Mouse (Mus musculus) spleen, adult 12 weeks (tissue): ENCODE results near the gene Sestd1.

ENCODE experiments used
- DNase-seq: peaks from one replicate; pipeline ENCODE4 v3.0.0; 2022; ENCODE audit warnings: low spot score

Gene Sestd1

DNA sequence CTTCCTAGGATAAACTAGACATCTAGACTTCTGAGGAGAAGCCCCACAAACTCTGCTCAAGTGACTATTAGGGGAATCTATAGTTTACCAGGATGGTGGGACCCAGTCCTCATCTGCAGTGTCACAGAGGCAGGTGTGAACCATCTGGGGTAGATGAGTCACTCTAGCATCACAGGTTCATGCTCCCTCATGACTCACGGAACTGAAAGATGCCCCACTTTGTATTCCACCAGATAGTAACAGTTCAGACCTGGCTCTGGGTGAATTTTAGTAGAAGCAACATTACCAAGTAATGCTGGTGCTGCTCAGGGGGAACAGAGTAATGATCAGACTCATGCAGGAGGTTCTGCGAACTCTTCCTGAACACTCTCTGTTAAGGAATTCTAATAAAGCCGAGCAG lies 73.4 kb downstream of the Sestd1 start:
- no peak for DNase-seq

DNA sequence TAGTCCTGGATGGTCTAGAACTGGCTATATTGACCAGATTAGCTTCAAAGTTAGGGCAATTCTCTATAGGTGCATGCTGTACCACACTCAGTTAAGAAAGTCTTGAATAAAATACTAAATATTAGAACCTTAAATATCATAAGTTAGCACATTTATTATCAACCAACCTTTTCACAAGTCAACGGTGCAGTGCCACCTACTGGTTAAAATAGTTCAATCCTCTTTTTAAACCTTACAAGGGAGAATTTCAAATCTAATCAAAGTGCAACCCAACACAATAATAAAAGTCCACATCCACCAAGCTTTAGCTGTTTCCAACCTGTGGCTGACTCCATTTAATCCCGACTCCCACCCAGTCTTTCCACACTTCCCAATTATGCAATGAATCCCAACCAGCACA lies 76.5 kb downstream of the Sestd1 start:
- no peak for DNase-seq

DNA sequence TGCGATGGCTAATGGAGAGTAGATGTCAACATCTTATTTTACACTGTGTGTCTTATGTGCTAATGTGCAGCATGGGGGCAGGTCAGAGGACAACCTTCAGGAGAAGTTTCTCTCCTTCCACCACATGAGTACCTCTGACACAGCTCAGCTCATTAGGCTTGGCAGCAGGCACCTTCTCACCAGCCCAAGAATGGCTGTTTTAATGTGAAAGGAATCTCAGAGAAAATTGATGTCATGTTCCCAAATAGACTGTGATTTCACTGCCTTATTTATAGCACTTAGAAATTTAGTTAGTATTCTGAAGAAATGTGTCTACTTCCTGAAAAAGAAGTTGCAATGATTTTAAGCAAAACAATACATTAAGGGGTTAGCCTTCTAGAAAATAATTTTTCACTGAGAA lies 78.5 kb downstream of the Sestd1 start:
- no peak for DNase-seq

DNA sequence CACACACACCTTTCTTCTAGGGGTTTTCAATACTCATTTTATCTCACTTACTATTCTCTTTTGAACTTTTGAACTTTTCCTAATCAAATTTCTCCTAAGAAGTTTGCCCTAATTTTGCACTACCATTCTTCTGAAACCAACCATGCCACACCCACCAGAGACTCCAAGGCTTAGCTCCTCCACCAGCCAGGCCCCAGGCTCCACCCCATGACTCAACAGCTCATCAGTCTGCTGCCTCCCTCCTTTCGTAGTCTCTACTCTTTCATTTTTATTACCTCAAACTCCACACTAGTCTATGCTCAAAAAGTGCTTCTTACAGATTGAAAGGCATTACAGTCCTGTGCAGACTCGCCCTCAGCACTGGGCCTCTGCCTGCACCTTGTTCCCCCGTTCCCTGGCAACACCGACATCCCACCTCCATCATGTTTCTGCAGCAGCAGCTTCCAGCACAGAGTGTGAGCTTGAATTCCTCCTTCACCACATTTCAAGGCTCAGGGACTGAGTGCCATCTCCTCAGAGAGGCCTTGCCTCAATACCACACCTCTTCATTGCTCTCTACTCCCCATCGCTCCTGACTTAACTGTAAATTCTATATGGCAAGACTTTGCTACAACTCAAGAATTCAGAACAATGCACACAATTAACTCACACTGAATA lies 79.3 kb downstream of the Sestd1 start:
- peak; percentile 6 for DNase-seq

- no peak for DNase-seq
These were observed 80.0 kb downstream of the Sestd1 start for GRCm38 (mm10) chr2:77200379-77200778.

DNA sequence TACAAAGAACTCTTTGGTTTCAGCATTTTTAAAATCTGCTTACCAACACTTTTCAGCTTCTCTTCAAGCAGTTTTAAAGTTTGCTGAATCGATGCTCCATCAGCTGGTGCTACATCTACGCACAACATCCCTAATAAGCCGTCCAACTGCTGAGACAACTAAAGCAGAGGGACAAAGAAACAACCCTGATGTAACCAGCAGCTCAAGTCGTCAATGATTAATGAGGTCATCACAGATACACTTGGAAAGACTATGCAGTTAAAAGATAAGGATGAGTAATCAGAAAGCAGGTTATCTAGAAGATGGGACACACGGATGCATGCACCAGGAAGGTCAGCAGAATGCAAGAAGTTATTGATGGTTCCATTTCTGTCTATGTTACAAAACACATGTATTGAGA lies 82.1 kb downstream of the Sestd1 start:
- no peak for DNase-seq

DNA sequence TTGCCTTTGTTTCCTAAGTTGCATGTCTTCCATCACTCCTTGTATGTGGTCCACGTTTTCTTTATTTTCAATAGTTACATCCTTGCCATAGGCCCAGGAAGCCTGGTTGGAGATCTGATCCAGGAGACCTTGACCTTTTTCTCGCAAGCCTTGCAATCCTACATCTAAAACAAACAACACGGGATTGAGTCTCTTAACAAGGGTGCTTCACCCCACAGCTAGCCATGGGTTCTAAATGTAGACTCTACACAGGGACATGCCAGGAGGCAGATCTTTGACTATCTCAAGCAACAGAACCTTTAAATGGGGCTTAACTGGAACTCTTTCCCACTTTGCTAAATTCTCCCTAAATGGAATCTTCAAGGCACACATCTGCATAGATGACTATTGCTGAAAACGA lies 83.6 kb downstream of the Sestd1 start:
- DNase-seq, result no peak

DNA sequence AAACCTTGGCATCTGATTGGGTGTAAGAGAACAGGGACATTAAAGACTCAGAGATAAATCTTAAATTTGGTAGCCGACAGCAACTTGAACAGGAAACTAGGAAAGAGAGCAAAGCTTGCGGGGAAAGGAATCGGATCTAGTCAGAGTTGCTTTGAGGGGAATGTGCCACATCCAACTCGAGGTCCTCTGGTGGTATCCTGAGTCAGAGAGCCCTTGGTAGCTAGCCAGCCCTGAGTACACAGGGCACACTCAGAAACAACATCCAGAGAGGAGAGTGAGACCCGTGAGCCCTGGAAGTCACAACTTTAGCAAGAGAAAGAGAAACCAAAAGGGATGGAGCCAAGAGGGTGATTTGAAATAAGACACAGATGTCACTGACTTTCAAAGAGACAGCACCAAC lies 85.3 kb downstream of the Sestd1 start:
- no peak for DNase-seq

DNA sequence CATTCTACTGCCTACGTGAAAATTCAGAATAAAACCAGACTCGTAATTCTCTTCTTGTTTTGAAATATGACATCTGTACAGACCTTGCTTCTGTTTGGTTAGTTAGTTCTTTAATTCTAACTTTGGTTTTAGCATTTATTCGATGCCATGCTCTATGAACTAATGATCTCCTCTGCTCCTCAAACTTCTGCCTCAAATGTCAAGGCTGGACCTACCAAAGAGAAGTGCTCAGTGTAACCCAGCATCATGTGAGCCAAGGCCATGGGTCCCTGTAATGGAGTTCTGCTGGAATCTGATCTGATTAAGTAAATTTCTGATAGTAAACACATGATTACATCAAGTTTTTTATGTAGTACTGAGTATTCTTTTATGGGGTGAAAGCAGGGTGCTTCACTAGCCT lies 88.6 kb downstream of the Sestd1 start:
- no peak for DNase-seq

DNA sequence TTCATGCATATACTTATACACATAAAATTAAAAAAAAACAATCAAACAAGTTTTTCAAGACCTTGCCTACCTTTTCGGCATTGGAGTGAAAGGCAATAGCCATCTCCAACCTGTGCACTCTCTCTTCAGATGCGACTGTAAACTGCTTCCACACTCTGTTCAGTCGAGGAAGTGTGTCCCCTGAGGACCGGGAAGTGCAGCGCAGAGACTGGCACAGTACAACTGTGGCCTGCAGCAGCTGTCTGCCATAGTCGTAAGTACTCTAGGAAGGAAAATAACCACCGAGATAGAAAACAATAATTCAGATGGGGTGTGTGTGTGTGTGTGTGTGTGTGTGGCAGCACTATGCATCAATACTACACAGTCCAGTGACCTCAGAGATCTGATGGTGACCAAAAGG lies 89.5 kb downstream of the Sestd1 start:
- DNase-seq, result no peak

DNA sequence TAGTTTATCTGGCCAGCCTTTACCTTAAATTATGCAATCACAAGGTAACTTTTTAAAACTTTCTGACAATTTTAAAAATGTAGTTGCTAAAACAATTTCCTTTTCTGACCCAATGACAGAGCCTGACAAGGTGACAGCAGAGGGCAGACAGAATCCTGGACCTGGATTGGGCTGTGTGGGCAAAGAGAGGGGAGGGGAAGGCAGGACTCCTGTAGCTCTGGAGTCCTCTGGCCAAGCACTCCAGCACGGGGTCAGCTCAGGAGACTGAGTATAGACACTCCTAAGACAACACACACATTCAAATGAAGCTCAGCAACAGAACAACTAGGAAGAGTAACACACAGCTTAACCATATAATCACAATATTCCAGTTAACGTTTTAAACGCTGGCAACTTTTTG lies 90.1 kb downstream of the Sestd1 start:
- no peak for DNase-seq

DNA sequence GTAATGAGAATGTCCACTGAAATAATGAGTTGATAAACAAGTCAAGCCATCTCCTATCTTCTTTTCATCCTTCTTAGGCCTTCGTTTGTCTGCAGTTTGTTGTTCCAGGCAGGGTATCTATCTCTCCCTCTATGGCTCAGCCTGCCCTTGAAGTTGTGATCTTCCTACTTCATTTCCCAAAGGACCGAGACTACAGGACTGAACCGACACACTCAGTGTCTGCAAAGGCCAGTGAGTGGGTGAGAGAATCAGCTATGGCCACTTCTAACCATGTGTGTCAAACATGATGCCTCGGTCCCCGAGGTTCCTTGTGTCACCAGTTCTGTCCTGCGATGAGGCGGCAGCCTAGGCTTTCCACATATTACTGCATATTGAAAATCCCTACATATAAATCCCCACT lies 90.7 kb downstream of the Sestd1 start:
- DNase-seq, result no peak

- DNase-seq, result no peak
These were observed 92.9 kb downstream of the Sestd1 start for GRCm38 (mm10) chr2:77187501-77187900.

GRCm38 (mm10) chr2:77186912-77187311 lies 93.5 kb downstream of the Sestd1 start:
- no peak for DNase-seq

DNA sequence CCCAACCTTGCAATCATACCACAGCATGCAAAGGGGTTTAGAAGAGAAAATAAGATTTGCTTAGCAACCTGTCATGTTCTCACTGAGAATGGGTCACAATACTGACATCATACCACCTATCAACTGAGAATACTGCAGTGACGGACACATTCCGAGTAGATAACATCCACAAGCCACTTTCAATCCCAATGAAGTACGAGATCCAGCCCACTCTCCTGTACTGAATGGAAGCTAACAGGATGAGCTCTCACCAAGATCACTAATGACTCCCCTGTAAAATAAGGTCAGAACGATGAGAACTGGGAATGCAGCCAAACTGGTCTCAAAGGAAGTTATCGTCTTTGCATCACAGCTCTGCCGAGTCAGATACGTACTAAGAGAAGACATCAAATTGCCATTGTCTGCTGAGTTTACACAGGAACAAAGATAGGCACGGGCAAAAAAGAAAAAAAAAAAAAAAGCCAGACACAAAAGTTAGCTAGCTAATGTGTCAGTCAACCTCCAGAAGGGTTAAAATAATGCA lies 96.3 kb downstream of the Sestd1 start:
- no peak for DNase-seq

DNA sequence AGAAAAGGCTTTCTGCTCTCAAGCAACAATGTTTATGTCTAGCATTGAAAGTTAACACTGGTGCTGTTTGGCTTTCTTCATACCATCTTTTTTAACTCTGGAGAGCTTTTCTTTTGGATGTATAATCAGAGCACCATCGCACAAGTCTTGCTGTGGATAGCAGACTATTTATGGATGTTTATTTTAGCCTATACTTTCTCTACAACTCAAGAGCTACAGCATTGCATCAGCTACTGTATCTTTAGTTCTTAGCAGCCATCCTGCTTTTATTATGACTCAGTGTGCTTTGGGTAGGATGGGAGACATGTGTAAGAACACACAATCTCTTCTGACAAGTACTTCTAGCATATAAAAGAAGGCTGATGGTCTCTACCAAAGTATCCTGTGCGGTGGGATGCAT lies 96.7 kb downstream of the Sestd1 start:
- no peak for DNase-seq

- no peak for DNase-seq
These were observed 97.4 kb downstream of the Sestd1 start for GRCm38 (mm10) chr2:77182996-77183380.

GRCm38 (mm10) chr2:77182271-77182995 lies 98.0 kb downstream of the Sestd1 start:
- no peak for DNase-seq

- DNase-seq, result peak; percentile 30
These were observed 102.9 kb downstream of the Sestd1 start for GRCm38 (mm10) chr2:77177472-77177871.

DNA sequence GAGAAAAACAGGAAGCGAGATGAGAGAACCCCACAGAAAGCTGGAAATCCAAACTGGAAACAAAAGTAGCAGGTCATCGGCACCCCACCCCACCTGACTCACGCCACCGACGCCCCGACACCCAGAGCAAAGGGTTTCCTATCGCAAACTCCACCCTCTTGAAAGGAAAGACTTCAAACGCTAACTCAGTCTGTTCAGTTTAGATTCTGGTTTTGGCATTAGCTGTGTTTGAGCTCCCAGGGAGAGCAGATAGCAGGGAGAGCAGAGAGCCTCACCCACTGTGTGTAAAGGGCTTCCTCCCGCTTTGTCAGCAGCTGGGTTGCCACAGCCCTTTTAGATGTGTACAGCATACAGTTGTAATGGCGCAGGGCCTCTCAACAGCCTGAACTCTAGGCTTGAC lies 104.0 kb downstream of the Sestd1 start:
- peak; percentile 33 for DNase-seq

DNA sequence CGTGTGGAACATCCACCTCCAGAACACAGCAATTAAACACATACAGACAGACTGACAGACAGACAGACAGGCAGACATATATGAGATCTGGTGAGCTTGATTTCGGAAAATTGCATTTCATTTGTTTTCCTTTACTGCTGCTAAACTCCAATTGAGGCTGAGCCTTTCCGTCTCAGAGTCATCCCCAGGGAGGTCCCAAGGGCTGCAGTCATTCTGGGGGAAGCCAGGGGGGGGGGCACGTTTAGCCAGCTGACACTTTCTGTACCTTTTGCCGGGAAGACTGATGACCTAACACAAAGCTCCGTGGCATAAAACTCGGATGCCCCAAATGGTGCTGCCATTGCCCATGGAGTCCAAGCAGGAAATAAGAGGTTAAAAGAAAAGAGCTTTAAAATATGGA lies 105.0 kb downstream of the Sestd1 start:
- no peak for DNase-seq

- no peak for DNase-seq
These were observed 106.1 kb downstream of the Sestd1 start for GRCm38 (mm10) chr2:77174313-77174712.

DNA sequence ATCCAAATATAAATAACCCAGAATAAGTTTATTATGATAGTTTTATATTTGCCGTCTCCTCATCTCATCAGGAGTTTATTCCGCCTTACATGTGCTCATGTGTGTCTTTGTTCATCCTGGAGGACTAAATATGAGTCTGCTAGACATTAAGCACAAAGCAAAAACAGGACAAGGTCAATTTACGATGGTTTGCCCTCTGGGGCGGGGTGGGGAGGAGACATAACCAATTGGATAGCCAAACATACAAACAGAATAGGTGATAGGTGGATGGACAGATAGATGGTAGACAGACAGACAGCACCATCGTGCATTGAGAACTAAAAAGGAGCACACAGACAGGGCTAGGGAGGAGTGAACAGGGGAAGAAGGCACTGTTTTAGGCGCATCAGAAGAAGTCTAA lies 106.6 kb downstream of the Sestd1 start:
- no peak for DNase-seq

DNA sequence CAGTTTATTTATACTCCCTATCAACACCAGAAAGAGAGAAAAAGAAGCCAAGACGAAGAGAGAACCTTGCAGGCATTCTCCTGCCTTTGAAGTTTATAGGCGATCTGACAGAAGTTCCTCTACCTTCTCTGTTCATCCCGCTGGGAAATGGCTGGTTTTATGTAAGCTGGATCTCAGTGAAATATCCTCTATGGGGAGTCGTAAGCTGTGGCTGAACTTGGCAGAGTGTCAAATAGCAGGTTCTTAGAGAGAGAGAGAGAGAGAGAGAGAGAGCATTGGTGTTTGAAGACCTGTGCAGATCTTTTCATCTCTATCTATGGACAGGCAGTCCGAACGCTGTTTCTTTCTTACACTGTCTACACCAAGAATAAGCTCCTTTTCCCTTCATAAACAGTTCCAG lies 107.0 kb downstream of the Sestd1 start:
- DNase-seq, result no peak
